Mouse (Mus musculus) gastrocnemius, postnatal 25 days (tissue): Measurements from ENCODE around the gene Scly. TPM values are rescaled to one million over a fixed set of nuclear protein-coding genes. Genes with fewer than 3 reads are reported as not detected.

Experiments used
- DNase-seq: peaks from one replicate; pipeline ENCODE4 v3.0.0; 2022
- long read RNA-seq, 2 experiments: library from polyadenylated mRNA; stranded (forward); transcript quantifications; one replicate each; pipeline ENCODE4 v2.0.0; 2021
- total RNA-seq, 2 experiments: library from RNA; stranded (reverse); gene quantifications; 1 replicate in 1 of 2; 2 replicates in 1 of 2; pipeline ENCODE4 v1.2.3; 2021

Gene Scly
- 10 to 100 TPM in 1 of 2 experiments, 1 to 10 TPM in 1; 9.8 to 13.9 TPM for total RNA-seq
- long read RNA-seq, experiment 1, partial matches to known transcripts = 1 of 5 reads
- long read RNA-seq, experiment 1, other reads (novel, unspliced or antisense) = 1 of 5 reads
- long read RNA-seq, experiment 2, partial matches to known transcripts = 3 of 7 reads
- long read RNA-seq, experiment 2, other reads (novel, unspliced or antisense) = 0 of 7 reads

GRCm38 (mm10) chr1:91297799-91298744 is at the start of gene Scly:
TSS of gene Scly (plus strand) at chr1:91298338.
- DNase-seq = peak; percentile 95

- DNase-seq = no peak
Observed at GRCm38 (mm10) chr1:91248970-91249369, 49.2 kb upstream of the Scly start.

- DNase-seq = peak; percentile 93
Observed at GRCm38 (mm10) chr1:91249564-91250414, 48.3 kb upstream of the Scly start, which contains the start of gene Ube2f. TSS of gene Ube2f (plus strand) at chr1:91250304.

- DNase-seq = peak; percentile 48
Observed at GRCm38 (mm10) chr1:91250415-91251147, 47.6 kb upstream of the Scly start.

GRCm38 (mm10) chr1:91251148-91251650 is 46.9 kb upstream of the Scly start:
- no peak for DNase-seq

- DNase-seq = no peak
Observed at GRCm38 (mm10) chr1:91251927-91252326, 46.2 kb upstream of the Scly start.

GRCm38 (mm10) chr1:91257918-91258317 is 40.2 kb upstream of the Scly start:
- no peak for DNase-seq

- no peak for DNase-seq
Observed at GRCm38 (mm10) chr1:91259794-91260193, 38.3 kb upstream of the Scly start.

- no peak for DNase-seq
Observed at GRCm38 (mm10) chr1:91262508-91262907, 35.6 kb upstream of the Scly start.

GRCm38 (mm10) chr1:91272260-91272659 is 25.9 kb upstream of the Scly start:
- DNase-seq = no peak

- no peak for DNase-seq
Observed at GRCm38 (mm10) chr1:91276581-91276980, 21.6 kb upstream of the Scly start.

GRCm38 (mm10) chr1:91277480-91277879 is 20.7 kb upstream of the Scly start:
- no peak for DNase-seq

- no peak for DNase-seq
Observed at GRCm38 (mm10) chr1:91278410-91279119, 19.6 kb upstream of the Scly start.

GRCm38 (mm10) chr1:91279126-91279525 is 19.0 kb upstream of the Scly start:
- DNase-seq = no peak

GRCm38 (mm10) chr1:91282582-91282981 is 15.6 kb upstream of the Scly start:
- DNase-seq = no peak

- no peak for DNase-seq
Observed at GRCm38 (mm10) chr1:91289375-91289774, 8.8 kb upstream of the Scly start.

- no peak for DNase-seq
Observed at GRCm38 (mm10) chr1:91292101-91292825, 5.9 kb upstream of the Scly start.

GRCm38 (mm10) chr1:91295544-91295943 is 2.6 kb upstream of the Scly start:
- DNase-seq = no peak

- no peak for DNase-seq
Observed at GRCm38 (mm10) chr1:91299026-91299706, 1.0 kb downstream of the Scly start.
